ENCODE assay signal across 9 mouse cellular contexts in genomic region chr17:63404968-63405367, GRCm38 (mm10).
A peak's percentile ranks its signal among the peaks of the same experiment; 100 is the strongest.
DNase-seq lines count a peak whose midpoint lies in the region; ATAC-seq and TF ChIP-seq lines count a peak whose summit lies in the region.
"Had no signal": no experiment of that assay in that cellular context is flagged by ENCODE, and none has a peak within 500 bp of the region (broad histone marks: within the 10 kb centered on the region; RNA-seq: fewer than 3 reads in every experiment).

No protein-coding gene starts in this region.

- H3K27me3 ChIP-seq in forebrain, embryonic 16.5 days (replicated peaks; ENCODE audit: control insufficient read depth, insufficient read depth, low read length), result no peaks in the 10 kb centered on the region
- H3K27me3 ChIP-seq in forebrain, embryonic 10.5 days (ENCODE audit: poor library complexity, severe bottlenecking), result no peaks in the 10 kb centered on the region
- H3K27me3 ChIP-seq in lung, embryonic 14.5 days (ENCODE audit: insufficient read depth, low read length), result no peaks in the 10 kb centered on the region
- H3K27me3 ChIP-seq in lung, postnatal 0 days (replicated peaks; ENCODE audit: insufficient read depth, low read length), result no peaks in the 10 kb centered on the region
- H3K27me3 ChIP-seq in thymus, adult 2 months (ENCODE audit: control insufficient read depth, insufficient read depth, low read length), result no peaks in the 10 kb centered on the region
- H3K27me3 ChIP-seq: neural tube, embryonic 12.5 days had no signal

- no peak overlapping the region for H3K27ac ChIP-seq in forebrain, embryonic 16.5 days (ENCODE audit: low read length)
- no peak overlapping the region for H3K27ac ChIP-seq in forebrain, embryonic 10.5 days
- H3K27ac ChIP-seq in lung, embryonic 14.5 days (ENCODE audit: low read depth), result no peak overlapping the region
- H3K27ac ChIP-seq in lung, postnatal 0 days (ENCODE audit: low read length), result no peak overlapping the region
- peak overlapping the region; percentile 53 for H3K27ac ChIP-seq in gastrocnemius, adult 2 months
- H3K27ac ChIP-seq in thymus, adult 2 months (ENCODE audit: control insufficient read depth, insufficient read depth, low read length), result no peak overlapping the region
- H3K27ac ChIP-seq: neural tube, embryonic 12.5 days had no signal

- no peak for DNase-seq in forebrain, embryonic 10.5 days (ENCODE audit: extremely low spot score, low spot score)
- DNase-seq in lung, embryonic 14.5 days, result peak; percentile 73
- no peak for DNase-seq in lung, postnatal 0 days (ENCODE audit: low spot score)
- peak; percentile 71 for DNase-seq in gastrocnemius, adult 2 months
- DNase-seq in lung, postnatal 14 days, result peak; percentile 63
- DNase-seq in thymus, adult 2 months, result no peak
- DNase-seq in thymus, postnatal 4 days, result no peak

- TF ChIP-seq CTCF in lung, embryonic 14.5 days (IDR thresholded peaks at IDR 0.05; ENCODE audit: low read depth), result no peak
- no peak for TF ChIP-seq CTCF in lung, postnatal 0 days (IDR thresholded peaks at IDR 0.05)
- no peak for TF ChIP-seq CTCF in gastrocnemius, adult 2 months (IDR thresholded peaks at IDR 0.05)
- TF ChIP-seq CTCF in thymus, adult 2 months (IDR thresholded peaks at IDR 0.05; ENCODE audit: borderline replicate concordance, control insufficient read depth, extremely low read depth, insufficient read depth, low read length, poor library complexity), result no peak

- H3K9ac ChIP-seq in forebrain, embryonic 16.5 days (replicated peaks; ENCODE audit: low read depth, low read length), result no peak overlapping the region
- H3K9ac ChIP-seq in lung, embryonic 14.5 days, result no peak overlapping the region
- no peak overlapping the region for H3K9ac ChIP-seq in lung, postnatal 0 days (replicated peaks; ENCODE audit: low read depth)
- H3K9ac ChIP-seq: neural tube, embryonic 12.5 days had no signal

- H3K9me3 ChIP-seq in forebrain, embryonic 16.5 days (ENCODE audit: control insufficient read depth, low read length), result no peaks in the 10 kb centered on the region
- H3K9me3 ChIP-seq in forebrain, embryonic 10.5 days, result no peaks in the 10 kb centered on the region
- H3K9me3 ChIP-seq in lung, embryonic 14.5 days (ENCODE audit: low read depth, low read length), result no peaks in the 10 kb centered on the region
- H3K9me3 ChIP-seq in lung, postnatal 0 days (ENCODE audit: low read length), result no peaks in the 10 kb centered on the region
- H3K9me3 ChIP-seq: neural tube, embryonic 12.5 days had no signal

- TF ChIP-seq EP300 in lung, postnatal 0 days (IDR thresholded peaks at IDR 0.05), result no peak

- no peak for TF ChIP-seq POLR2A in thymus, adult 2 months (IDR thresholded peaks at IDR 0.05; ENCODE audit: control insufficient read depth, extremely low read depth, insufficient read depth, low read length, poor library complexity)

- WGBS in forebrain, embryonic 16.5 days, result 29% methylated on average over 2 of the region's 2 CpGs
- WGBS in forebrain, embryonic 10.5 days, result 88% methylated on average over 2 of the region's 2 CpGs
- WGBS in lung, embryonic 14.5 days, result 55% methylated on average over 2 of the region's 2 CpGs
- 28% methylated on average over 2 of the region's 2 CpGs for WGBS in lung, postnatal 0 days
- 46% methylated on average over 2 of the region's 2 CpGs for WGBS in thymus, adult 2 months

- intact Hi-C loops in gastrocnemius, adult 2 months (cut with DNase I), result loop anchor here (5.0 kb wide), 1 partner anchor 83 kb away; no protein-coding TSS in a partner anchor

- H3K36me3 ChIP-seq in forebrain, embryonic 16.5 days (ENCODE audit: control insufficient read depth, insufficient read depth), result no peaks in the 10 kb centered on the region
- H3K36me3 ChIP-seq in forebrain, embryonic 10.5 days (replicated peaks), result no peaks in the 10 kb centered on the region
- no peaks in the 10 kb centered on the region for H3K36me3 ChIP-seq in lung, embryonic 14.5 days (ENCODE audit: insufficient read depth)
- no peaks in the 10 kb centered on the region for H3K36me3 ChIP-seq in lung, postnatal 0 days (ENCODE audit: insufficient read depth, low read length)
- H3K36me3 ChIP-seq in thymus, adult 2 months (ENCODE audit: control insufficient read depth, insufficient read depth, low read length), result no peaks in the 10 kb centered on the region
- H3K36me3 ChIP-seq: neural tube, embryonic 12.5 days had no signal

- no peak overlapping the region for H3K4me2 ChIP-seq in forebrain, embryonic 16.5 days (ENCODE audit: low read length)
- H3K4me2 ChIP-seq in lung, embryonic 14.5 days, result no peak overlapping the region
- no peak overlapping the region for H3K4me2 ChIP-seq in lung, postnatal 0 days (replicated peaks; ENCODE audit: low read depth, low read length)
- H3K4me2 ChIP-seq: neural tube, embryonic 12.5 days had no signal

- ATAC-seq in forebrain, embryonic 16.5 days, result peak; percentile 53; the same call in 1 of the 2 replicates
- no peak for ATAC-seq in lung, embryonic 14.5 days (ENCODE audit: insufficient read depth)
- no peak; the same call in 1 of the 2 replicates for ATAC-seq in lung, postnatal 0 days

- H3K4me3 ChIP-seq in forebrain, embryonic 16.5 days (replicated peaks; ENCODE audit: low read length), result no peak overlapping the region
- H3K4me3 ChIP-seq in forebrain, embryonic 10.5 days, result no peak overlapping the region
- no peak overlapping the region for H3K4me3 ChIP-seq in lung, embryonic 14.5 days (ENCODE audit: low read depth, low read length)
- no peak overlapping the region for H3K4me3 ChIP-seq in lung, postnatal 0 days (ENCODE audit: low read depth, low read length)
- no peak overlapping the region for H3K4me3 ChIP-seq in gastrocnemius, adult 2 months
- no peak overlapping the region for H3K4me3 ChIP-seq in thymus, adult 2 months (ENCODE audit: control insufficient read depth, insufficient read depth, low read length)
- H3K4me3 ChIP-seq: neural tube, embryonic 12.5 days had no signal

- H3K4me1 ChIP-seq in forebrain, embryonic 16.5 days (replicated peaks; ENCODE audit: control insufficient read depth, insufficient read depth, low read length), result peaks cover 12% of the 10 kb centered on the region
- H3K4me1 ChIP-seq in forebrain, embryonic 10.5 days, result peaks cover 24% of the 10 kb centered on the region
- H3K4me1 ChIP-seq in lung, embryonic 14.5 days (ENCODE audit: insufficient read depth), result peaks cover 8% of the 10 kb centered on the region; the same call in 1 of the 2 replicates
- peaks cover 5% of the 10 kb centered on the region; the same call in 1 of the 2 replicates for H3K4me1 ChIP-seq in lung, postnatal 0 days (ENCODE audit: insufficient read depth, low read depth, low read length)
- H3K4me1 ChIP-seq in thymus, adult 2 months (replicated peaks; ENCODE audit: control insufficient read depth, insufficient read depth, low read length), result peaks cover 19% of the 10 kb centered on the region

Comparison
In these comparisons a context has a peak if more than half of its experiments do, and no peak if none do; other contexts are left out.
1. DNase-seq: peak in lung, embryonic 14.5 days (single experiment), gastrocnemius, adult 2 months (single experiment) and lung, postnatal 14 days (single experiment); none in forebrain, embryonic 10.5 days (single experiment), lung, postnatal 0 days (single experiment), thymus, adult 2 months (single experiment) and thymus, postnatal 4 days (single experiment).